Mouse (Mus musculus): ENCODE measurements around the gene Cxcl16. TPM values are rescaled to one million over a fixed set of nuclear protein-coding genes. Genes with fewer than 3 reads are reported as not detected.

The Cxcl16 gene
- polyA plus RNA-seq, 1 experiment, result 99.3 TPM

- H3K36me3 ChIP-seq (ENCODE audit: control insufficient read depth, insufficient read depth, low read length), result no peaks in the 10 kb centered on the region
- no peaks in the 10 kb centered on the region; the same call in 1 of the 2 replicates for H3K4me1 ChIP-seq (ENCODE audit: control insufficient read depth, insufficient read depth, low read length)
- WGBS, result 78% methylated on average over 5 of the region's 5 CpGs
- no peak overlapping the region for H3K27ac ChIP-seq (ENCODE audit: insufficient read depth, low read depth, low read length)
- TF ChIP-seq CTCF (conservative IDR thresholded peaks at IDR 0.05; ENCODE audit: insufficient read depth, insufficient read length, low read depth, low read length) (no peak), POLR2A (IDR thresholded peaks at IDR 0.05; ENCODE audit: low read depth, low read length) (no peak)
- no peak for DNase-seq
- no peak overlapping the region for H3K4me3 ChIP-seq (ENCODE audit: insufficient read depth, low read depth, low read length)
- no peaks in the 10 kb centered on the region for H3K27me3 ChIP-seq (replicated peaks; ENCODE audit: control insufficient read depth, insufficient read depth, low read length)
Observed at GRCm38 (mm10) chr11:70412591-70412990, 47.2 kb downstream of the Cxcl16 start.

- TF ChIP-seq CTCF (conservative IDR thresholded peaks at IDR 0.05; ENCODE audit: insufficient read depth, insufficient read length, low read depth, low read length), result no peak
- no peak for TF ChIP-seq POLR2A (IDR thresholded peaks at IDR 0.05; ENCODE audit: low read depth, low read length)
- no peak for DNase-seq
- Histone ChIP-seq H3K27ac (ENCODE audit: insufficient read depth, low read depth, low read length) (no peak overlapping the region), H3K4me3 (ENCODE audit: insufficient read depth, low read depth, low read length) (peak overlapping the region; percentile 91), H3K36me3 (ENCODE audit: control insufficient read depth, insufficient read depth, low read length) (no peaks in the 10 kb centered on the region), H3K27me3 (replicated peaks; ENCODE audit: control insufficient read depth, insufficient read depth, low read length) (no peaks in the 10 kb centered on the region), H3K4me1 (ENCODE audit: control insufficient read depth, insufficient read depth, low read length) (no peaks in the 10 kb centered on the region; the same call in 1 of the 2 replicates)
- WGBS, result 63% methylated on average over 6 of the region's 6 CpGs
Observed at GRCm38 (mm10) chr11:70410297-70410643, 49.5 kb downstream of the Cxcl16 start.

- Histone ChIP-seq H3K27ac (ENCODE audit: insufficient read depth, low read depth, low read length) (peak within 1 kb of the TSS; percentile 75; the same call in 1 of the 2 replicates), H3K36me3 (ENCODE audit: control insufficient read depth, insufficient read depth, low read length) (no peaks in the 10 kb centered on the region; the same call in 1 of the 2 replicates), H3K4me1 (ENCODE audit: control insufficient read depth, insufficient read depth, low read length) (no peaks in the 10 kb centered on the region; the same call in 1 of the 2 replicates), H3K4me3 (ENCODE audit: insufficient read depth, low read depth, low read length) (peak within 1 kb of the TSS; percentile 91), H3K27me3 (replicated peaks; ENCODE audit: control insufficient read depth, insufficient read depth, low read length) (no peaks in the 10 kb centered on the region)
- TF ChIP-seq CTCF (conservative IDR thresholded peaks at IDR 0.05; ENCODE audit: insufficient read depth, insufficient read length, low read depth, low read length) (no peak), POLR2A (IDR thresholded peaks at IDR 0.05; ENCODE audit: low read depth, low read length) (peak; percentile 19)
- DNase-seq, result peak; percentile 87
- WGBS, result under 1% methylated on average over 59 of the region's 59 CpGs
Observed at GRCm38 (mm10) chr11:70409594-70410296, 50.0 kb downstream of the Cxcl16 start, which contains the start of gene Pelp1. Gene Pelp1, minus strand, starts transcription at chr11:70410031.

Other genes with a start within 250 kb of the Cxcl16 start
- 36.4 and 56.5 TPM in 2 replicates for gene Slc16a11, start 247.2 kb downstream of the Cxcl16 start, polyA plus RNA-seq (2012; rRNA removed)
- gene Slc16a13, start 238.9 kb downstream of the Cxcl16 start, polyA plus RNA-seq (2012; rRNA removed), result 44.0 and 48.8 TPM in 2 replicates
- gene Bcl6b, start 230.2 kb downstream of the Cxcl16 start, polyA plus RNA-seq (2012; rRNA removed), result 7.9 and 8.8 TPM in 2 replicates
- gene 0610010K14Rik, start 222.1 kb downstream of the Cxcl16 start, polyA plus RNA-seq (2012; rRNA removed), result 73.6 and 78.9 TPM in 2 replicates
- gene Gm21988, start 220.2 kb downstream of the Cxcl16 start, polyA plus RNA-seq (2012; rRNA removed), result 13.9 and 15.8 TPM in 2 replicates
- 457 and 485 TPM in 2 replicates for gene Rnasek, start 220.1 kb downstream of the Cxcl16 start, polyA plus RNA-seq (2012; rRNA removed)
- gene Alox12, start 204.6 kb downstream of the Cxcl16 start, polyA plus RNA-seq (2012; rRNA removed), result 5.8 and 6.0 TPM in 2 replicates
- 0.07 TPM in 1 of 2 replicates, not detected in the other for gene Alox12e, start 137.4 kb downstream of the Cxcl16 start, polyA plus RNA-seq (2012; rRNA removed)
- gene Alox15, start 108.0 kb downstream of the Cxcl16 start, polyA plus RNA-seq (2012; rRNA removed), result 0.16 and 0.72 TPM in 2 replicates
- 12.4 and 12.9 TPM in 2 replicates for gene Pelp1, start 50.0 kb downstream of the Cxcl16 start, polyA plus RNA-seq (2012; rRNA removed)
- gene Arrb2, start 27.3 kb downstream of the Cxcl16 start, polyA plus RNA-seq (2012; rRNA removed), result 30.2 and 33.7 TPM in 2 replicates
- 27.0 and 27.9 TPM in 2 replicates for gene Med11, start 8.1 kb downstream of the Cxcl16 start, polyA plus RNA-seq (2012; rRNA removed)
- 11.6 and 12.4 TPM in 2 replicates for gene Zmynd15, start 551 bp downstream of the Cxcl16 start, polyA plus RNA-seq (2012; rRNA removed)
- 0.31 TPM in 1 of 2 replicates, not detected in the other for gene Tm4sf5, start 45.3 kb upstream of the Cxcl16 start, polyA plus RNA-seq (2012; rRNA removed)
- gene Vmo1, start 54.6 kb upstream of the Cxcl16 start, polyA plus RNA-seq (2012; rRNA removed), result 0.15 TPM in 1 of 2 replicates, not detected in the other
- 2.8 and 3.3 TPM in 2 replicates for gene Gltpd2, start 59.2 kb upstream of the Cxcl16 start, polyA plus RNA-seq (2012; rRNA removed)
- 335 and 398 TPM in 2 replicates for gene Psmb6, start 65.4 kb upstream of the Cxcl16 start, polyA plus RNA-seq (2012; rRNA removed)
- not detected in 2 replicates for gene Gm40193, start 73.0 kb upstream of the Cxcl16 start, polyA plus RNA-seq (2012; rRNA removed)
- gene Pld2, start 80.1 kb upstream of the Cxcl16 start, polyA plus RNA-seq (2012; rRNA removed), result 16.6 and 18.0 TPM in 2 replicates
- gene Mink1, start 102.9 kb upstream of the Cxcl16 start, polyA plus RNA-seq (2012; rRNA removed), result 73.1 and 91.8 TPM in 2 replicates
- gene 4930544D05Rik, start 155.9 kb upstream of the Cxcl16 start, polyA plus RNA-seq (2012; rRNA removed), result 0.29 TPM in 1 of 2 replicates, not detected in the other
- gene Chrne, start 159.2 kb upstream of the Cxcl16 start, polyA plus RNA-seq (2012; rRNA removed), result 0.86 and 1.0 TPM in 2 replicates
- 0.03 TPM in 1 of 2 replicates, not detected in the other for gene Gp1ba, start 179.1 kb upstream of the Cxcl16 start, polyA plus RNA-seq (2012; rRNA removed)
- gene Rnf167, start 187.3 kb upstream of the Cxcl16 start, polyA plus RNA-seq (2012; rRNA removed), result 118 and 123 TPM in 2 replicates
- gene Slc25a11, start 187.5 kb upstream of the Cxcl16 start, polyA plus RNA-seq (2012; rRNA removed), result 281 and 284 TPM in 2 replicates
- 686 and 750 TPM in 2 replicates for gene Pfn1, start 194.7 kb upstream of the Cxcl16 start, polyA plus RNA-seq (2012; rRNA removed)
- 9.2 and 30.9 TPM in 2 replicates for gene Eno3, start 197.2 kb upstream of the Cxcl16 start, polyA plus RNA-seq (2012; rRNA removed)
- gene Spag7, start 209.4 kb upstream of the Cxcl16 start, polyA plus RNA-seq (2012; rRNA removed), result 44.6 and 59.8 TPM in 2 replicates
- 23.6 and 28.7 TPM in 2 replicates for gene Camta2, start 228.1 kb upstream of the Cxcl16 start, polyA plus RNA-seq (2012; rRNA removed)
- 5.3 and 5.4 TPM in 2 replicates for gene Inca1, start 240.2 kb upstream of the Cxcl16 start, polyA plus RNA-seq (2012; rRNA removed)
- gene Kif1c, start 240.6 kb upstream of the Cxcl16 start, polyA plus RNA-seq (2012; rRNA removed), result 91.0 and 94.9 TPM in 2 replicates